Mouse (Mus musculus) adrenal gland (tissue): ENCODE data around the gene Gabbr1.

Experiments
- intact Hi-C: fragments of 180-260 bp; cut with DNase I; formaldehyde crosslinking; loops from one replicate; pipeline ENCODE4 v1.15.1; 2025

Gene Gabbr1

DNA sequence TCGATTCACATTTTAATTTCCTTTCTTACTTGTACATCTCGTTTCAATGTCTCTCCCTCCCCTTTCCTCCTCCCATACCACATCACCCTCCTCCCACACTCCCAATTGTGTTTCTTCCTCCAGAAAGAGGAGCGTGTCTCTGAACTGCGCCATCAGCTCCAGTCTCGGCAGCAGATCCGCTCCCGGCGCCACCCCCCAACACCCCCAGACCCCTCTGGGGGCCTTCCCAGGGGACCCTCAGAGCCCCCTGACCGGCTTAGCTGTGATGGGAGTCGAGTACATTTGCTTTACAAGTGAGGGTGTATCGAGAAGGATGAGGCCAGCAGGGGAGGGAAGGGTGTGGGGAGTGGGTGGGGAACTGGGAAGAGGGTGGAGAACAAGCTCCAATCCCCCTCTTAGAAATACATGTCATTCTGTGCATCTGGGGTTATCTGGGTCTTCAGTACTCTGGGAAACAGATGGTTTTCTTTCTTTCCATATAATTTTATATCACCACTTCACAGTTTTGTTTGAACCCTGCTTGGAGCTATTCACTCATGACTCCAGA is 27.0 kb downstream of the Gabbr1 start:
- intact Hi-C loops, result no loop called here

DNA sequence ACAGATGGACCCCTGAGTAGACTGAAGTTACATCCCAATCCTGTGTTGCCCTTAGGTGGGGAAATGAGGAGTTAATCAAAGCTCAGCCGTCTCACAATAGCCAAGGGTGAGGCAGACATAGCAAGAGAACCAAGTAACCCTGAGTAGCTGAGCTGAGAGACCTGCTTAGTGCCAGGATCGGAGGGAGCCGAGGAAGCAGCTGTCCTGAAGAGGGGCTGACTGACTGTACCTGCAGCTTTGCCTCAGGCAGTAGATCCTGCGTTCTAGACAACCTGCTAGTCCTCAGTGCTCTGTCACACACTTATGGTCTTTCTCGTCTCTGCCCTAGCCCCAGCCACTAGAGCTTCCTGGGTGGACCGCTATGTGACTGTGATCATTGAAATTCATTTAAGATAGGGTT is 29.4 kb downstream of the Gabbr1 start:
- intact Hi-C loops, result no loop called here

DNA sequence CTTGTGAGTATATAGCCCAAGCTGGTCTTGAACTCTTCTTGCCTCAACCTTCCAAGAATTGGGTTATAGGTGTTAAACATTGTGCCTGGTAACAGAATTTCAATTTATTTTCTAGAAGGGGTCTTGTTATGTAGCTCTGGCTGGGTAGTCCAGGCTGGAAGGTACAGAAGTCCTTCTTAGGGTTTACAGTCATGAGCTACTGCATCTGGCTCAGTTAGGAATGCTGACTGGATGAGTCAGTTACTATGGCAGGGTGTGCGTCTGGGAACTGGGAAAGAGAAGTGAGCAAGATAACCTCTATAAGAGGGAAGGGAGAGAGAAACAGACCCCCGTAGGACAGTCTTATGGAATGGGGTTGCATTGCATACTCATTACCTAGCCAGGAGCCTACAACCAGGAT is 30.0 kb downstream of the Gabbr1 start:
- intact Hi-C loops, result no loop called here

GRCm38 (mm10) chr17:37078193-37078592 is 32.4 kb downstream of the Gabbr1 start:
- intact Hi-C loops, result no loop called here

- intact Hi-C loops, result no loop called here
Observed at GRCm38 (mm10) chr17:37078990-37079389, 33.2 kb downstream of the Gabbr1 start.

DNA sequence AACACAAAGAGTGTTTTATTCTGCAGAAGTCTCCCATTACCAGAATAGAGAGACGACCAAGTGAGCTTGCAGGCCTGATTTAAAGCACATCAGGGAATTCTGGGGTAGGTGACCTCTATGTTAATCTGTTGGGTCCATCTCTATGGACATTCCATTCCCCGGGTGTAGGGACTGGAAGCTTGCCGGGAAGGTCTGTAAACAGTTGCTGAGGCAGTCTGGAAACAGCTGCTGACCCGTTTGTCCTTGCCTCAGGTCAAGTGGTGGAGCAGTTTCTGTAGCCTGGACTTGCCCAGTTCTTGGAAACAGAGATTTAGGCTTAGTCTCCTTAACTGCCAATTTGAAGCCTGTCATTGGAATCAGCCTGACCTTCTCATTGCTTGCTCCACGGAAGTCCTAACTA is 34.4 kb downstream of the Gabbr1 start:
- intact Hi-C loops, result no loop called here

DNA sequence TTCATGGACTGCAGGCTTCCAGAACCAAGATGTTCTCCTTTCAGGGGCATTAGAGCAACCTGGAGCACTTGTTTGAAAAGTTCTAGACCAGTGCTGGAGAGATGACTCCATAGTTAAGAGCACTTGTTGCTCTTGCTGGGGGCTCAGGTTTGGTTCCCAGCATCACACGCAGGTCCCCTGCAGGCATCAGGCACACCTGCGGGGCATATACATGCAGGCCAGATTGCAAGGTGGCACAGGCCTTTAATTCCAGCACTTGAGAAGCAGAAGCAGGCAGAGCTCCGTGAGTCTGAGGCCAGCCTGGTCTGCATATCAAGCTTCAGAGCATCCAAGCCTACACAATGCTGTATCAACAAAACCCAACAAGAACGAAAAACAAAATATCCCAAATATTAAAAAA is 35.9 kb downstream of the Gabbr1 start:
- intact Hi-C loops, result no loop called here

DNA sequence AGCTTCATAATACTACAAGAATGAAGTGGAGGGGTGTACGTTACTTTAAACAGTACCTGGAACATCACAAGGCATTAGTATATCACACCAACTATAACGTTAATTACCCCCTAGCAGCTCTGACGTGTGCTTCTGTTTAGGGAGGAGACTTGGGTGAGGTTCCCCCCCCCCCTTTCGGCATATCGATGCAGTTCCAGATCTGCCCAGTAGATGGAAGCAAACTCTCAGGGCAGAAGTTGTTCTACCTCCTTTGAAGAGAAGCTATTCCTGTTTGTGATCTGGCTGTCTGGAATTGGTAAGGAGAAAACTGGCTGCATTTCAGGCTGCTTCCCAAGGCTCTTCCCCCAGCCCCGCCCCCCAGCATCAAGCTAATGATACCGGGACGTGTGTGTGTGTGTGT is 37.6 kb downstream of the Gabbr1 start:
- intact Hi-C loops, result loop anchor here (1.0 kb wide), 1 partner anchor 120 kb away; no protein-coding TSS in a partner anchor

DNA sequence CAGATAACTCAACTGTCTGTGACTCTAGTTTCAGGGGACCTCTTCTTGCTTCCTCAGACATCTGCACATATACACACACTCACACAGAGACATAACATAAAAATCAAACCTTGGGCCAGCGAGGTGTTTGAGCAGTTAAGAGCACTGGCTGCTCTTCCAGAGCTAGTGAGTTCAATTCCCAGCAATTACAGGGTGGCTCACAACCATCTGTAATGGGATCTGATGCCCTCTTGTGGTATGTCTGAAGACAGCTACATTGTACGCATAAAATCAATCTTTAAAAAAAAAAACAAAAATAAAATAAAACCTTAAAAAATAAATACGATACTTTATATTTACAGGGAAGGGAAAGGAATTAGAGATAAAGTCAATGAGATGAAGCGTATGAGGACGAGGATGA is 38.9 kb downstream of the Gabbr1 start:
- intact Hi-C loops, result no loop called here

DNA sequence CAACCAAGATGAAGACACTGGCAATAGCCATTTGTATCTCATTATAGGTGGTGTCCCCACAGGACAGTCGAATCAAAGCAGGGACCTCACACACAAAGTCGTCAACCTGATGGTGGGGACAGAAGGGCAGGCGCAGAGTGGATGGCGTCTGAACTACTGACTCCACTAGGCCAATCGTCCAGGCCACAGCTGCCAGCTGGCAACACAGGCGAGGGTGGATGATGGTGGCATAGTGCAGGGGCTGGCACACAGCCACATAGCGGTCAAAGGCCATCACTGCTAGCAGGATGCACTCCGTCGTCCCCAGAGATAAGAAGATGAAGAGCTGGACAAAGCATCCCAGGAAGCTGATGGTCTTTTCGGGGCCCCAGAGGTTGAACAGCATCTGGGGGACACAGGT is 39.8 kb downstream of the Gabbr1 start:
- intact Hi-C loops, result no loop called here

GRCm38 (mm10) chr17:37088399-37088798 is 42.6 kb downstream of the Gabbr1 start, which contains the start of gene Olfr90:
Olfr90 (minus strand) TSS chr17:37088499.
- intact Hi-C loops, result no loop called here

DNA sequence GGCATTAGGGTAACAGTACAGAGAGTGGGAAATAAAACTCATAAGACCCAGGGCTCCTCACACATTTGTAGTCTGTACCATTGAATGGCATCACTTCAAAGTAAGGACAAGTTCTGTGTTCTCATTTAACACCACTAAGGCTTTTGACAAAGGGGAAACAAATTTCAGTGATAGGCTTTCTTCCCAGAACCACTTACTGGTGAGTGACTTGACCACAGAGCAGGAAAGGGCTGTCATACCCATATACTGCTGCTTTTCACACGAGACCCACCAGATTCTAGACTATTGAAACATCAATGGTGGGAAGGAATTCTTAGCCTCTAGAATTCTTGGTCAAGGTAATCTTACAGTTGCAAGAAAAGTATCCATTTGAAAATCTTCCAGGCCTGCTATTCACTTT is 46.4 kb downstream of the Gabbr1 start:
- intact Hi-C loops, result no loop called here

DNA sequence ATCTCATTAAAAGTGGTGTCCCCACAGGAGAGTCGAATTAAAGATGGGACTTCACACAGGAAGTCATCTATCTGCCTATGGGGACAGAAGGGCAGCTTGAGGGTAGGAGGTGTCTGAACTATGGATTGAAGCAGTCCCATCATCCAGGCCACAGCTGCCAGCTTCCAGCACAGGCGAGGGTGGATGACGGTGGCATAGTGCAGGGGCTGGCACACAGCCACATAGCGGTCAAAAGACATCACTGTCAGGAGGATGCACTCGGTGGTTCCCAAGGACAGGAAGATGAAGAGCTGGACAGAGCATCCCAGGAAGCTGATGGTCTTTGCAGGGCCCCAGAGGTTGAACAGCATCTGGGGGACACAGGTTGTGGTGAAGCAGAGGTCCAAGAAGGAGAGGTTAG is 47.5 kb downstream of the Gabbr1 start:
- intact Hi-C loops, result no loop called here

DNA sequence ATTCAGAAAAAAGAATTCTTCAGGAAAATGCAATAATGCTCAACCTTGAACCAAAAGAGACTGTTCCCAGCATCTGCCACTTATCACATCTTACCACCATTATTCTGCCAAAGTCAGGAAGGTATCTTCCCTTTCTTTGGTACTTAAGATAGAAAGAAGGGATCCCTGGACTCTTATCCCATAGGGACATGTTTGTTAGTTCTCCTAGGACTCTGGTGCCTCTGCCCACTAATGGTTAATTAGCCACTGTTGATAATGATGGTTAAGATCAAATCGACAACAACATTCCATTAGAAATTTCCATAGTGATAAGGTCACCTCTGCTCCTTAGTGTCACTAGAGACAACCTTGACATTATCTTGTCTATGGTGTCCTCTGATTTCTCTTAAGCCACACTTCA is 52.4 kb downstream of the Gabbr1 start, which contains the start of gene Olfr91:
Olfr91 (minus strand) TSS at position 101 of the 400 bp plus-strand sequence.
- intact Hi-C loops, result no loop called here

- intact Hi-C loops, result loop anchor here (2.0 kb wide), 1 partner anchor 63 kb away; no protein-coding TSS in a partner anchor
Observed at GRCm38 (mm10) chr17:37119988-37120387, 74.2 kb downstream of the Gabbr1 start, which contains the start of gene Olfr92. Olfr92 (minus strand) TSS chr17:37120088.
